Mouse (Mus musculus): ENCODE results near the gene Scel. TPM values are rescaled to one million over a fixed set of nuclear protein-coding genes. Genes with fewer than 3 reads are reported as not detected.
A peak's percentile ranks its signal among the peaks of the same experiment; 100 is the strongest.

The Scel gene
- polyA plus RNA-seq, 1 experiment from 2014 or later: 0.46 TPM

DNA sequence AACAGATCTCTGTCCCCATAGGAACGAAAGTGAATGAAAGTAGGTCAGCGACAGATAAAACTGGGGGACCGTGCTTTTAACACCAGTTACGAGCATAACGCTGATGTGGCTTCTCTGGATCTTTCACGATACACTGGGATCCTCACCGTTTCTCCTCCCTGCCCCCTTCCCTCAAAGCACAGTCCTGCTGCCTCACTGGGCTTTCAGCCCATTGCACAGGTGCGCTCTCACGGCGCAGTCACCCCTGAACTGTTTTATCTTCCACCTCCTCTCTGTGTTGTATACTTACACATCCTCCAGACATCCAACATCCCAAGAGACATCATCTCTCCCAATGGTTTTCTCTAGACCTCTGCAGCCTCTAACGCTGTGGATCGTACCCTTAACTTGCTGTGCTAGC is 33.1 kb downstream of the Scel start:
- Histone ChIP-seq H3K4me2 (replicated peaks) (no peak overlapping the region), H3K4me3 (no peak overlapping the region), H3K36me3 (no peaks in the 10 kb centered on the region), H3K27me3 (no peaks in the 10 kb centered on the region), H3K4me1 (no peaks in the 10 kb centered on the region), H3K27ac (no peak overlapping the region), H3K9me3 (no peaks in the 10 kb centered on the region), H3K9ac (no peak overlapping the region)
- no peak for ATAC-seq (ENCODE audit: insufficient number of reproducible peaks, insufficient read depth, low FRiP score, low TSS enrichment)
- 89% methylated on average over 12 of the region's 12 CpGs for WGBS

GRCm38 (mm10) chr14:103548220-103548619 is 35.1 kb downstream of the Scel start:
- Histone ChIP-seq H3K4me1 (no peaks in the 10 kb centered on the region), H3K36me3 (no peaks in the 10 kb centered on the region), H3K4me2 (replicated peaks) (no peak overlapping the region), H3K9ac (no peak overlapping the region), H3K9me3 (no peaks in the 10 kb centered on the region), H3K4me3 (no peak overlapping the region), H3K27ac (no peak overlapping the region), H3K27me3 (no peaks in the 10 kb centered on the region)
- no peak for ATAC-seq (ENCODE audit: insufficient number of reproducible peaks, insufficient read depth, low FRiP score, low TSS enrichment)
- 80% methylated on average over 6 of the region's 6 CpGs for WGBS

DNA sequence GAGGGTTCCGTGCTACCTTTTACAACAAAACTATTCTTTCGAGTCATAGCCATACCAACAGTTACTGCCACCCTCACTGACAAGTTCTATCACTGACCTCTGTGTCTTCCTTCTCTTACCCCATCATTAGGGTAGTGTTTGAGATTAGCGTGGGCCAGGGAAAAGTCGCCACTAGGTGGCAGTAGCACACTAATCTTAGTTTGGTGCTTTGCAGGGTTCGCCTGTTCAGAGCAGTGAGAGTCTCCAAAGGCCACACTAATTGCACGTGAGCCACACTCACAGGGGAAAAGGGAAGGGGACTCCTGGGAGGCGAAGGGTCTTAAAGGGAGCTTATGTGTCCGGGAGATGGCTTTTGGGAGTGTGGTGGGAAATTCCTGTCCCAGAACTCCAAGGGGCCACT is 37.3 kb downstream of the Scel start:
- 15% methylated on average over 8 of the region's 8 CpGs for WGBS
- H3K4me2 ChIP-seq (replicated peaks): no peak overlapping the region
- no peaks in the 10 kb centered on the region for H3K9me3 ChIP-seq
- peak; percentile 79; the same call in 1 of the 2 replicates for ATAC-seq (ENCODE audit: insufficient number of reproducible peaks, insufficient read depth, low FRiP score, low TSS enrichment)
- H3K4me3 ChIP-seq: no peak overlapping the region
- no peaks in the 10 kb centered on the region for H3K36me3 ChIP-seq
- no peaks in the 10 kb centered on the region for H3K27me3 ChIP-seq
- H3K9ac ChIP-seq: no peak overlapping the region
- H3K4me1 ChIP-seq: no peaks in the 10 kb centered on the region
- no peak overlapping the region for H3K27ac ChIP-seq

DNA sequence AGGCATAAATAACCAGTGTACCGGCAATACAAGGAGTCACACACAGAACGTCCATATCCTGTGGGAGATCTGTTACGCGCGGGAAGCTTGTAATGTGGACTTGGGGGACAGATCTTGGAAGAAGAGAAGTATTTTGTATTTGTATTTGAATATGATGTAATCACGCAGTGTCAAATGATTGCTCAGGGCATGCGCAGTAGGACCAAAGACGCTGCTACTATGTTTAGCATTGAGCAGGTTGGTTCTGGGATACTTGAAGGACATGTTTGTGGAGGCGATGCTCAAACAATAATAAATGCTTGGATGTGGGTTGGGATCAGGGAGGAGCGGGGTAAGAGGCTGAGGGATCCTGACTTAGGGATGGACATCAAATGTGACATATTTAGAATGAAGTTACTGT is 37.8 kb downstream of the Scel start:
- Histone ChIP-seq H3K4me1 (no peaks in the 10 kb centered on the region), H3K27me3 (no peaks in the 10 kb centered on the region), H3K9ac (no peak overlapping the region), H3K27ac (no peak overlapping the region), H3K4me2 (replicated peaks) (no peak overlapping the region), H3K36me3 (no peaks in the 10 kb centered on the region), H3K9me3 (no peaks in the 10 kb centered on the region), H3K4me3 (no peak overlapping the region)
- 80% methylated on average over 10 of the region's 10 CpGs for WGBS
- no peak for ATAC-seq (ENCODE audit: insufficient number of reproducible peaks, insufficient read depth, low FRiP score, low TSS enrichment)

DNA sequence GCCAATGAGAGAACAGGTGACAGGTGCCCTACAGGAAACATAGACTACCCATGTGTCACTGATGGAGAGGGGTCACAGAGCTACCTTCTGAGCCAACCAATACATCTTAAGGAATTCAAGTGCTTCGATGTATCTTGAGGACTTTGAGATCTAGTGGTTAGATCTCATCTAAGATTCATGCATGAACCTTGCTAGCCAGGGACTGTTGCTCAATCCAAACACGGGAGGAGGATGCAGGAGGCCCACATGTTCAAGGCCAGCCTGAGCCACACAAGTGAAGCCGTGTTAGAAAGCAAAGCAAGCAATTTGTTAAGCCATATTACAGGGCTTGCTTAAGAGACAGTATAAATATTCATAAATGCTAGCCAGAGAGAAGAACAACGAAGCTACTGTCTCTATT is 38.8 kb downstream of the Scel start:
- Histone ChIP-seq H3K36me3 (no peaks in the 10 kb centered on the region), H3K4me3 (no peak overlapping the region), H3K9me3 (no peaks in the 10 kb centered on the region), H3K9ac (no peak overlapping the region), H3K27me3 (no peaks in the 10 kb centered on the region), H3K27ac (no peak overlapping the region), H3K4me1 (no peaks in the 10 kb centered on the region), H3K4me2 (replicated peaks) (no peak overlapping the region)
- ATAC-seq (ENCODE audit: insufficient number of reproducible peaks, insufficient read depth, low FRiP score, low TSS enrichment): no peak
- 68% methylated on average over 4 of the region's 4 CpGs for WGBS

- Histone ChIP-seq H3K4me2 (replicated peaks) (no peak overlapping the region), H3K4me1 (no peaks in the 10 kb centered on the region), H3K9ac (no peak overlapping the region), H3K27ac (no peak overlapping the region), H3K36me3 (no peaks in the 10 kb centered on the region), H3K9me3 (no peaks in the 10 kb centered on the region), H3K4me3 (no peak overlapping the region), H3K27me3 (no peaks in the 10 kb centered on the region)
- 60% methylated on average over 4 of the region's 4 CpGs for WGBS
- no peak for ATAC-seq (ENCODE audit: insufficient number of reproducible peaks, insufficient read depth, low FRiP score, low TSS enrichment)
Measured at GRCm38 (mm10) chr14:103552379-103552778, 39.2 kb downstream of the Scel start.

GRCm38 (mm10) chr14:103556609-103557008 is 43.5 kb downstream of the Scel start:
- Histone ChIP-seq H3K9me3 (no peaks in the 10 kb centered on the region), H3K27ac (no peak overlapping the region), H3K4me1 (no peaks in the 10 kb centered on the region), H3K36me3 (no peaks in the 10 kb centered on the region), H3K27me3 (no peaks in the 10 kb centered on the region), H3K4me2 (replicated peaks) (no peak overlapping the region), H3K9ac (no peak overlapping the region), H3K4me3 (no peak overlapping the region)
- 49% methylated on average over 5 of the region's 5 CpGs for whole genome bisulfite sequencing
- no peak for ATAC-seq (ENCODE audit: insufficient number of reproducible peaks, insufficient read depth, low FRiP score, low TSS enrichment)

DNA sequence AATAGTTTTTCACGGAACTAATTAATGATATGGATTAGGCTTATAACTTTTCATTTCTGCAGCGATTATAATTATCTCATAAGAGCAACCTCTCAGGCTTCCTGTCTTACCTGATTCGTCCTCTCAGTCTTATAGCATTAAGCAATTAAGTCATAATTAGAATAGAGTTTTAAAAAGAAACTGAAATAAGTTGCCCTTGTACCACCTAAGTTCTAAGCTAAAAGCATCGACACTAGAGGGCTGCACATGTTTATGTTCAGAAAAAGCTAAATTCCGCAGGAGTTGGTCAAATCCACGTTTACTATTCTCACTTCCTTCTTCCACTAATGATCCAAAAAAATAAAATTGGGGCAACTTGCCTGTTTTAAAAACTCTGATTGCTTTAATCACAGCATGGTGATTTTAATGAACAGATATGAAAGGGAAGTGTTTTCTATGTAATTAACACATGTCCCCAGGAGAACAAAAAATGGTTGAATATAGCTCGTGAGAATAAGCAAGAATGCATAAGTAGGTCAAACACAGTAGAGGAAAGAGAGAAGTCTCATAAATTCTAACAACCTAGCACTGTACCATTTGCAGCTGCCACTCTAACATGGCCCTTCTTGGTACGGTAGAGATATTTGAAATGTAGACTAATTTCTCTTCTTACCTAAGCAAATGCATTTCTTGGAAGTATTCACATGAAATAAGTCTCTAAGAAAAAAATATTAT is 48.4 kb downstream of the Scel start:
- no peak overlapping the region for H3K4me3 ChIP-seq

DNA sequence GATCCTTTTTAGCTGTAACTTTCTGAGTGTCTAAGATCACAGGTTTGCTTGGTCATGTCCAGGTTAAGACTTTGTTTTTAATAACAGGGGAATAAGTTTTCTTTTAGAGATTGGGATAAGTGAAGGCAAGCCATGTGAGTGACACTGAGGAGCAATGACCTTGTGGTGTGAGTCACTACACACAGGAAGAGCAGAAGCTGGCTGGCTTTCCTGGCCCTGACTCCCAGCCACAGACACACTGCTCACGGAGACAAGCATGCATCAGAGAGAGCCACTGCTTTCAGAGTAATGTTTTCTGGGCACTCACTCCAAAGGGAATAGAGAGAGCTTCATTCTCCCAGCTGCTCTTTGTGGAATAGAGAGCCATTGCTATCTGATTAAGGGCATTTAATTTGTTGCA is 54.8 kb downstream of the Scel start:
- WGBS: 24% methylated on average over 1 of the region's 1 CpGs

More for the DNA sequence above, 48.4 kb downstream of the Scel start:
- ATAC-seq (ENCODE audit: insufficient number of reproducible peaks, insufficient read depth, low FRiP score, low TSS enrichment): no peak
- Histone ChIP-seq H3K9me3 (no peaks in the 10 kb centered on the region), H3K4me1 (no peaks in the 10 kb centered on the region), H3K36me3 (no peaks in the 10 kb centered on the region), H3K27ac (no peak overlapping the region), H3K4me2 (replicated peaks) (no peak overlapping the region), H3K27me3 (no peaks in the 10 kb centered on the region), H3K9ac (no peak overlapping the region)
- WGBS: 85% methylated on average over 8 of the region's 8 CpGs

DNA sequence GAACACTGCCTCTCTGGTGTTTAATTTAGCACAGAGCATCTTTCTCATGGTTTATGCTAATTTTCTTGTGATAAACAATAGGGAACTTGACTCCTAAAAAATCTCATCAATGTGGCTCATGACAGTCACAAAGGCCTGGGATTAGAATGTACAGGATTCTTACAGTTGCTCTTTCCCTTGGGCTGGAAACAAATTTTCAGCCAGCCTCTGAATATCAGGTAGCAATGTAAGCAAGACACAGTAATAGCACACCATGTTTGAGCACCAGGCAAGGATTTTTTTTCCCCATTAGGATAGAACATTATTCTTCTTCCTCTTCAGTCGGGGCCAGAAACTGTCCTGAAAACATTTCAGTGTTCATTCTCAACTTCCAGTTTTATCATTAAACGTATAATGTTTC is 55.3 kb downstream of the Scel start:
- no peak for ATAC-seq (ENCODE audit: insufficient number of reproducible peaks, insufficient read depth, low FRiP score, low TSS enrichment)
- no peaks in the 10 kb centered on the region for H3K36me3 ChIP-seq
- no peak overlapping the region for H3K4me2 ChIP-seq (replicated peaks)
- no peak overlapping the region for H3K27ac ChIP-seq
- no peaks in the 10 kb centered on the region for H3K9me3 ChIP-seq
- 66% methylated on average over 2 of the region's 2 CpGs for WGBS
- H3K4me1 ChIP-seq: no peaks in the 10 kb centered on the region
- H3K9ac ChIP-seq: no peak overlapping the region
- no peak overlapping the region for H3K4me3 ChIP-seq
- no peaks in the 10 kb centered on the region for H3K27me3 ChIP-seq

More for the DNA sequence above, 54.8 kb downstream of the Scel start:
- no peak overlapping the region for H3K9ac ChIP-seq
- no peaks in the 10 kb centered on the region for H3K27me3 ChIP-seq
- H3K27ac ChIP-seq: no peak overlapping the region
- no peaks in the 10 kb centered on the region for H3K36me3 ChIP-seq
- no peaks in the 10 kb centered on the region for H3K9me3 ChIP-seq
- ATAC-seq (ENCODE audit: insufficient number of reproducible peaks, insufficient read depth, low FRiP score, low TSS enrichment): no peak
- no peaks in the 10 kb centered on the region for H3K4me1 ChIP-seq
- no peak overlapping the region for H3K4me2 ChIP-seq (replicated peaks)
- no peak overlapping the region for H3K4me3 ChIP-seq

- H3K27ac ChIP-seq: no peak overlapping the region
- H3K4me3 ChIP-seq: no peak overlapping the region
- no peaks in the 10 kb centered on the region for H3K36me3 ChIP-seq
- H3K4me1 ChIP-seq: no peaks in the 10 kb centered on the region
- no peaks in the 10 kb centered on the region for H3K27me3 ChIP-seq
- H3K9ac ChIP-seq: no peak overlapping the region
- 80% methylated on average over 13 of the region's 13 CpGs for WGBS
- no peak overlapping the region for H3K4me2 ChIP-seq (replicated peaks)
- no peaks in the 10 kb centered on the region for H3K9me3 ChIP-seq
- no peak for ATAC-seq (ENCODE audit: insufficient number of reproducible peaks, insufficient read depth, low FRiP score, low TSS enrichment)
Measured at GRCm38 (mm10) chr14:103571598-103572320, 58.6 kb downstream of the Scel start.

DNA sequence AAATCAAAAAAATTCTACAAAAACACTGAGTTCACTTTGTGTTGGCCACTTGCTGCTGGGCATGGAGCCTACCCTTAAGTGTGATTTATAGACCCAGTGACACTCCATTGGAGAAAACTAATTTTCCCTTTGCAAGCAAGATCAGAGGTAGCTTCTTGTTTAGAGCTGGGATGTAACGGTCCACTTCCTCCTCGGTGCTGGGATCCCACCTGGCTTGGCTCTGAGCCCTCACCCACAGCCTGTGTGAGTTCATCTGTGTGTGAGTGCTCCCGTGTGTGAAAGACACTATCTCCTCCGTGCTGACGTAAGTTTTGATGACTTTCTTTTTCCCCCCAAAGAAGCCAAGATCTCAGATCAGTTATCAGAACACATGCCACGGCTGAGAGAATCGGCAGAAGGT is 62.7 kb downstream of the Scel start:
- Histone ChIP-seq H3K4me1 (no peaks in the 10 kb centered on the region), H3K36me3 (no peaks in the 10 kb centered on the region), H3K4me3 (no peak overlapping the region), H3K9ac (no peak overlapping the region), H3K9me3 (no peaks in the 10 kb centered on the region), H3K27me3 (no peaks in the 10 kb centered on the region), H3K4me2 (replicated peaks) (no peak overlapping the region), H3K27ac (no peak overlapping the region)
- WGBS: 89% methylated on average over 7 of the region's 7 CpGs
- no peak for ATAC-seq (ENCODE audit: insufficient number of reproducible peaks, insufficient read depth, low FRiP score, low TSS enrichment)
